30 mouse cellular contexts compared by ENCODE assay signal in genomic region chr1:37407228-37407627, GRCm38 (mm10).
"Had no signal": no experiment of that assay in that cellular context is flagged by ENCODE, and none has a peak within 500 bp of the region (broad histone marks: within the 10 kb centered on the region; RNA-seq: fewer than 3 reads in every experiment).

No protein-coding gene starts in this region.

- H3K27me3 ChIP-seq: limb, embryonic 12.5 days; limb, embryonic 15.5 days; liver, embryonic 12.5 days; liver, embryonic 13.5 days; liver, embryonic 15.5 days; lung, embryonic 15.5 days; megakaryocyte, embryonic 14.5 days; midbrain, embryonic 12.5 days; midbrain, embryonic 13.5 days; midbrain, embryonic 15.5 days; neural tube, embryonic 12.5 days had no signal

- H3K9me3 ChIP-seq: limb, embryonic 10.5 days; limb, embryonic 12.5 days; limb, embryonic 13.5 days; limb, embryonic 15.5 days; liver, embryonic 12.5 days; liver, embryonic 13.5 days; liver, embryonic 15.5 days; lung, embryonic 15.5 days; megakaryocyte, embryonic 14.5 days; midbrain, embryonic 10.5 days; midbrain, embryonic 12.5 days; midbrain, embryonic 13.5 days; midbrain, embryonic 15.5 days; neural tube, embryonic 12.5 days had no signal

- H3K27ac ChIP-seq: limb, embryonic 10.5 days; limb, embryonic 12.5 days; limb, embryonic 13.5 days; limb, embryonic 15.5 days; liver, embryonic 12.5 days; liver, embryonic 13.5 days; liver, embryonic 14.5 days; liver, embryonic 15.5 days; lung, embryonic 15.5 days; macrophage; midbrain, embryonic 10.5 days; midbrain, embryonic 12.5 days; midbrain, embryonic 13.5 days; midbrain, embryonic 15.5 days; neural tube, embryonic 12.5 days had no signal

- H3K36me3 ChIP-seq: limb, embryonic 10.5 days; liver, embryonic 12.5 days; liver, embryonic 13.5 days; liver, embryonic 15.5 days; lung, embryonic 15.5 days; midbrain, embryonic 10.5 days; midbrain, embryonic 12.5 days; neural tube, embryonic 12.5 days had no signal

- H3K4me1 ChIP-seq: limb, embryonic 15.5 days; liver, embryonic 12.5 days; liver, embryonic 15.5 days; lung, embryonic 15.5 days; midbrain, embryonic 10.5 days; midbrain, embryonic 12.5 days; midbrain, embryonic 13.5 days; midbrain, embryonic 15.5 days; neural tube, embryonic 12.5 days had no signal

- DNase-seq: left cerebral cortex, postnatal 4 days; liver; liver, embryonic 13.5 days; liver, postnatal 0 days; lung, adult 18-20 months; lung, adult 2 months; lung, embryonic 14.5 days; lung, postnatal 10 days; lung, postnatal 14 days; lung, postnatal 36 days; lung, postnatal 4 days; midbrain, embryonic 14.5 days had no signal

- H3K9ac ChIP-seq: limb, embryonic 12.5 days; limb, embryonic 13.5 days; limb, embryonic 15.5 days; liver, embryonic 12.5 days; liver, embryonic 13.5 days; liver, embryonic 14.5 days; liver, embryonic 15.5 days; liver, postnatal 0 days; lung, embryonic 14.5 days; lung, embryonic 15.5 days; midbrain, embryonic 12.5 days; midbrain, embryonic 13.5 days; midbrain, embryonic 15.5 days; neural tube, embryonic 12.5 days had no signal

- H3K4me3 ChIP-seq: limb, embryonic 10.5 days; limb, embryonic 12.5 days; limb, embryonic 13.5 days; limb, embryonic 15.5 days; liver, embryonic 12.5 days; liver, embryonic 13.5 days; liver, embryonic 15.5 days; lung, embryonic 15.5 days; megakaryocyte, embryonic 14.5 days; midbrain, embryonic 10.5 days; midbrain, embryonic 12.5 days; midbrain, embryonic 13.5 days; midbrain, embryonic 15.5 days; myocyte; neural tube, embryonic 12.5 days had no signal

- H3K4me2 ChIP-seq: limb, embryonic 12.5 days; limb, embryonic 13.5 days; limb, embryonic 15.5 days; liver, embryonic 11.5 days; liver, embryonic 12.5 days; liver, embryonic 13.5 days; liver, embryonic 15.5 days; lung, embryonic 14.5 days; lung, embryonic 15.5 days; midbrain, embryonic 11.5 days; midbrain, embryonic 12.5 days; midbrain, embryonic 13.5 days; midbrain, embryonic 15.5 days; neural tube, embryonic 12.5 days had no signal
